Mouse (Mus musculus) inflammation-experienced regulatory T-cells, adult 6 months (primary cell): ENCODE data around the gene Nsf. TPM values are rescaled to one million over a fixed set of nuclear protein-coding genes. Genes with fewer than 3 reads are reported as not detected.
"Not testable (repeated sequence)": the region's sequence is repeated elsewhere in the genome, so short reads cannot be mapped to it uniquely, and the experiment has no call there.

ENCODE experiments used
- ATAC-seq: one replicate; pipeline ENCODE4 v1.8.0; 2017
- polyA plus RNA-seq, 3 experiments: library from polyadenylated mRNA; unstranded; fragments of 100-300 nt; shearing (Covaris generic); gene quantifications; one replicate each; pipeline ENCODE4 v1.2.1; 2017

Gene Nsf
- polyA plus RNA-seq, 3 experiments from 2014 or later = 52.2 to 85.6 (median 76.6) TPM

GRCm38 (mm10) chr11:103891781-103892180 is 62.1 kb downstream of the Nsf start:
- ATAC-seq = no peak

GRCm38 (mm10) chr11:103890337-103891186 is 63.3 kb downstream of the Nsf start:
- ATAC-seq = no peak

GRCm38 (mm10) chr11:103887724-103888410 is 66.0 kb downstream of the Nsf start:
- no peak for ATAC-seq

GRCm38 (mm10) chr11:103884749-103885383 is 69.0 kb downstream of the Nsf start:
- no peak for ATAC-seq

GRCm38 (mm10) chr11:103883793-103884192 is 70.1 kb downstream of the Nsf start:
- ATAC-seq = no peak

GRCm38 (mm10) chr11:103879476-103879875 is 74.4 kb downstream of the Nsf start:
- not testable (repeated sequence) for ATAC-seq

- ATAC-seq = no peak
Observed at GRCm38 (mm10) chr11:103878441-103878840, 75.4 kb downstream of the Nsf start.

GRCm38 (mm10) chr11:103870352-103870751 is 83.5 kb downstream of the Nsf start:
- no peak for ATAC-seq

- ATAC-seq = no peak
Observed at GRCm38 (mm10) chr11:103867702-103868101, 86.2 kb downstream of the Nsf start.

GRCm38 (mm10) chr11:103865346-103865745 is 88.5 kb downstream of the Nsf start:
- no peak for ATAC-seq

GRCm38 (mm10) chr11:103864486-103864885 is 89.4 kb downstream of the Nsf start:
- ATAC-seq = no peak

- ATAC-seq = no peak
Observed at GRCm38 (mm10) chr11:103862951-103863350, 90.9 kb downstream of the Nsf start.

GRCm38 (mm10) chr11:103859933-103860610 is 93.8 kb downstream of the Nsf start:
- ATAC-seq = no peak

GRCm38 (mm10) chr11:103858760-103859159 is 95.1 kb downstream of the Nsf start:
- no peak for ATAC-seq

GRCm38 (mm10) chr11:103856641-103857040 is 97.2 kb downstream of the Nsf start:
- no peak for ATAC-seq

- no peak for ATAC-seq
Observed at GRCm38 (mm10) chr11:103854294-103854693, 99.6 kb downstream of the Nsf start.

- no peak for ATAC-seq
Observed at GRCm38 (mm10) chr11:103853284-103853920, 100.5 kb downstream of the Nsf start.

- no peak for ATAC-seq
Observed at GRCm38 (mm10) chr11:103852590-103853283, 101.1 kb downstream of the Nsf start.

GRCm38 (mm10) chr11:103848287-103848686 is 105.6 kb downstream of the Nsf start:
- ATAC-seq = no peak

GRCm38 (mm10) chr11:103840834-103841233 is 113.0 kb downstream of the Nsf start:
- no peak for ATAC-seq

- no peak for ATAC-seq
Observed at GRCm38 (mm10) chr11:103838955-103839354, 114.9 kb downstream of the Nsf start.

GRCm38 (mm10) chr11:103832331-103832730 is 121.5 kb downstream of the Nsf start:
- no peak for ATAC-seq
